Mouse (Mus musculus): Measurements from ENCODE around the gene Gm11492. TPM values are rescaled to one million over a fixed set of nuclear protein-coding genes. Genes with fewer than 3 reads are reported as not detected.

Gene Gm11492
- polyA plus RNA-seq (2012; rRNA removed): not detected in 2 replicates

GRCm38 (mm10) chr11:87566501-87566900 lies at the start of gene Gm11492:
Gm11492 (plus strand) TSS chr11:87566653.

DNA sequence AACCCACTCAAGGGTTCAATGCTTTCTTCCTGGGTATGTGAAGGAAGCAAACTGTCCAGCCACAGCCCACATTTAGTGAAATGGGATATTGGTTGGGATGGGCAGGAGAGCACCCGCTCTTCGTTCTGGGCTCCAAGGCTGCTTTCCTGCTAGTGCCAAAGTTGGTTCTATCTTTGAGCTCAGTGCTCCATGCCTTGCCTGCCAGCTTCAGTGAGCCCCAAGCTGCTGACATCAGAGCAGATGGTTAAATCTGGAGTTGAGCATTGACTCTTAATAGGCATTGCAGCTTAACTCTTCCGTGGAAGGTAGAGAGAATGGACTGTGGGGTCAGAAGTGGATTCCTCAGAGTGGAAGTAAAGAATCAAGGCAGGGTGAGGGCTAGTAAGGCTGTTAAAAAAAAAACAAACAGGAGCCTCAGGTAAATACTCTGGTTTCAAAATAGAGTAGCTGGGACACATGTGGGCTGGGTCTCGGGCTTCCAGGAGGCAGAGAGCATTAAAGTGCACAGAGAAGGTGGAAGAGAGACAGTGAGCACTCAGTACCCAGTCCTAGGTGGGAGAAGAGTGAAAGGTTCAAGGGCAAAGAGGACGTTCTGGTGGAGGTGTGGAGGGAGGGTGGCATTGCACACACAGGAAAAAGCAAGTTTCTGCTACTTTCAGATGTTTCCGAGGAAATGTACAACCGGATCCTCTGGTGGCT lies 2.0 kb downstream of the Gm11492 start, which contains the start of gene Sept4:
Gene Sept4 (plus strand): TSS at position 649 of the 699 bp plus-strand sequence.

DNA sequence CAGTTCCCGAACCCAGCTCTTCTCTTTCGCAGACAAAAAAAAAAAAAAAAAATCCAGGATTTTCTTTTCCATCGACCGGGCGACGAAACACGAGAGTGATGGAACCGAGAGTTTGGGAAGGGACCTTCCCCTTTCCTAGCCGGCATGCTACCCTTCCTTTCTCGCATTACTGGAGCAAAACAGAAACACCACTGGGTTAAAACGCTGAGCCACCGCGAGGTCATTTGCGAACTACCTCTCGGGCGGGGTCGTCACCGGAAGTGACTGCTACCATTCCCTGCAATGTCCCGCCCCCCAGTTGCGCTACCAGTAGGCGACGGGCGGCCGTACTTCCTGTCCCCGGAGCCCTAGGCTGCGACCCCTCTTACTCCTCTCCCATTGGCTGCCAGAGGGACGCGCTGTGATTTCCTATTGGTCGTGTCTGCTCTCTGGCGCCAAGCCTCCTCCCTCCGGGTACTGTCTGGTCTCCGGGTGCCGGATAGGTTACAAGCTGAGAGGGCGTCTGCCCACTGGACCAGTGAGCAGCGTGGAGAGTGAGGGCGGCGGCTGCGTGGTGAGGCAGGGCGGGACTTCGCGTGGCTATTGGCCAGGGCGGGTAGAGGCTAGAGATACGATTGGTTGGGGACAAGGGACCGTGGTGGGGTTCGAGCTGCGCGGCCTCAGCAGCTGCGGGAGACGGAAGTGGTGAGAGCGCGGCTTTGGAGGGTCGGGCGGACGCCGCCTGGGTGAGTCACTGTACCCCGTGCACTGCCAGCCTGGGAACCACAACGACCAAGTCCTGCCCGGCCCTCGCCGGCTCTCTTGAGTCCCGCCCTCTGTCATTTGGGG lies 25.3 kb downstream of the Gm11492 start, which contains the start of gene Mtmr4:
Gene Mtmr4 (plus strand): TSS at position 637 of the 828 bp plus-strand sequence.

DNA sequence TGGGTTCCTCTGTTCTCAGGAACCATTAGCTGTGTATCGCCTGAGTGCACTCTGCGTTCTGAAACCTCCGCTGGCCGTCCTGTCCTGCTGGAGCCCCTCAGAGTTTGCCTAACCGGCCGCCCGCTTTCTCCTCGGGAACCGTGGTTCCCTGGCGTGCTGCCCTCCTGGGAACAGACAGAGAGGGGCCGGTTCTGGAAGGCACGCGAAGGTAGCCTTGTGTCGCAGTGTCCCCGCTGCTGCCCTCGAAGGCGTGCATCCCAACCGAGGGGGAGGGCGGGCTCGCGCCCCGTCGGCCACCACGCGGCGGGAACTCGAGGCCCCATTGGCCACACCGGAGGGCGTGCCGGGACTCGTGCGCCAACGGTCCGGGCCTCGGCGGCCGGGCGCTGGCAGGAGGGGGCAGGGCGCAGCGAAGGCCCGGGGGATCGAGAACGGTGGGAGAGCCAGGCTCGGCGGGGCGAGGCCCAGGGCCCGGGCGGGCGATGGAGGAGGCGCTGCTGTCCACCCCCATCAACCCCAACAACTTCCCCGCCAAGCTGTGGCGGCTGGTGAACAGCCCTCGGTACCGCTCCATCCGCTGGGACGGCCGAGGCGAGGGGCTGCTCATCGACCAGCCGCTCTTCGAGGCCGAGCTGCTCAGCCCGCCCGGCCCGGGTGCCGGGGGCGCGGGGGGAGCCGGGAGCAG lies 50.5 kb downstream of the Gm11492 start, which contains the start of gene Hsf5:
Gene Hsf5 (plus strand): TSS at position 375 of the 685 bp plus-strand sequence.

Other genes starting within 250 kb of the Gm11492 start
- 12.9 and 13.1 TPM in 2 replicates for gene Ppm1e, start 207.6 kb upstream of the Gm11492 start, polyA plus RNA-seq (2012; rRNA removed)
- 10.3 and 13.7 TPM in 2 replicates for gene Rad51c, start 161.7 kb upstream of the Gm11492 start, polyA plus RNA-seq (2012; rRNA removed)
- gene Tex14, start 161.6 kb upstream of the Gm11492 start, polyA plus RNA-seq (2012; rRNA removed): 0.53 and 0.58 TPM in 2 replicates
- gene Sept4, start 2.2 kb downstream of the Gm11492 start, polyA plus RNA-seq (2012; rRNA removed): 11.0 and 14.8 TPM in 2 replicates
- gene Mtmr4, start 25.5 kb downstream of the Gm11492 start, polyA plus RNA-seq (2012; rRNA removed): 47.7 and 54.7 TPM in 2 replicates
- gene Hsf5, start 50.5 kb downstream of the Gm11492 start, polyA plus RNA-seq (2012; rRNA removed): 0.12 and 0.26 TPM in 2 replicates
- 1.8 and 3.5 TPM in 2 replicates for gene Rnf43, start 96.1 kb downstream of the Gm11492 start, polyA plus RNA-seq (2012; rRNA removed)
- gene Supt4a, start 170.9 kb downstream of the Gm11492 start, polyA plus RNA-seq (2012; rRNA removed): 113 and 163 TPM in 2 replicates
- gene Tspoap1, start 193.9 kb downstream of the Gm11492 start, polyA plus RNA-seq (2012; rRNA removed): 27.5 and 56.0 TPM in 2 replicates
- 4.9 and 5.0 TPM in 2 replicates for gene Mpo, start 226.9 kb downstream of the Gm11492 start, polyA plus RNA-seq (2012; rRNA removed)